Mouse (Mus musculus) ES-Bruce4 (cell line): ENCODE data around the gene Olfr1497. TPM values are rescaled to one million over a fixed set of nuclear protein-coding genes. Genes with fewer than 3 reads are reported as not detected.
"Not testable (repeated sequence)": the region's sequence is repeated elsewhere in the genome, so short reads cannot be mapped to it uniquely, and the experiment has no call there.

Experiments
- H3K27ac ChIP-seq: 2 replicates; pipeline ENCODE4 v1.5.1; 2012; ENCODE audit warnings: low read length, inconsistent platforms; ENCODE audit not compliant: insufficient read depth
- H3K27me3 ChIP-seq: 2 replicates; pipeline ENCODE4 v1.6.1; 2012; ENCODE audit warnings: mild to moderate bottlenecking, low read length, inconsistent platforms; ENCODE audit not compliant: control insufficient read depth, poor library complexity, insufficient read depth, severe bottlenecking
- H3K36me3 ChIP-seq: 2 replicates; pipeline ENCODE4 v1.6.1; 2012; ENCODE audit warnings: inconsistent platforms, mild to moderate bottlenecking, low read length, moderate library complexity; ENCODE audit not compliant: control insufficient read depth, poor library complexity, insufficient read depth, severe bottlenecking
- H3K4me1 ChIP-seq: one replicate; pipeline ENCODE4 v1.8.1; 2011; ENCODE audit warnings: low read length; ENCODE audit not compliant: control insufficient read depth, insufficient read depth
- H3K4me3 ChIP-seq: 2 replicates; pipeline ENCODE4 v1.5.1; 2011; ENCODE audit warnings: low read depth, mild to moderate bottlenecking, low read length
- H3K9ac ChIP-seq: 2 replicates; pipeline ENCODE4 v1.6.1; 2012; ENCODE audit warnings: low read depth, mild to moderate bottlenecking, inconsistent platforms; ENCODE audit not compliant: poor library complexity, severe bottlenecking
- H3K9me3 ChIP-seq: replicated peaks from 2 replicates; pipeline ENCODE4 v1.6.1; 2012; ENCODE audit warnings: mild to moderate bottlenecking, low read length, inconsistent platforms; ENCODE audit not compliant: control insufficient read depth, poor library complexity, insufficient read depth, severe bottlenecking
- CTCF ChIP-seq: IDR thresholded peaks from one replicate; pipeline ENCODE4 v1.8.1; 2011; ENCODE audit warnings: low read depth, low read length
- EP300 ChIP-seq: IDR thresholded peaks from 2 replicates; pipeline ENCODE4 v1.6.1; 2011; ENCODE audit warnings: low read depth, low read length; ENCODE audit not compliant: insufficient read depth
- POLR2A ChIP-seq: IDR thresholded peaks from one replicate; pipeline ENCODE4 v1.8.1; 2011; ENCODE audit warnings: low read length; ENCODE audit not compliant: insufficient read depth
- polyA plus RNA-seq: library from polyadenylated mRNA; stranded (reverse); fragments of >200 nt; gene quantifications from 2 replicates; pipeline ENCODE4 v1.2.4, GENCODE M21; 2011; ENCODE audit warnings: low read depth; ENCODE audit not compliant: missing spikeins, insufficient read depth, insufficient read length

Olfr1497 gene
- polyA plus RNA-seq, result not detected in 2 replicates

- Histone ChIP-seq H3K27me3 (no peaks in the 10 kb centered on the region), H3K27ac (no peak within 1 kb of the TSS), H3K9ac (no peak within 1 kb of the TSS), H3K36me3 (no peaks in the 10 kb centered on the region), H3K4me1 (no peaks in the 10 kb centered on the region), H3K9me3 (no peaks in the 10 kb centered on the region), H3K4me3 (no peak within 1 kb of the TSS)
- TF ChIP-seq POLR2A, result no peak
- TF ChIP-seq EP300, result no peak
- TF ChIP-seq CTCF, result no peak
These were observed at the start of gene Olfr1497 for GRCm38 (mm10) chr19:13798102-13798501. Olfr1497 (minus strand) TSS chr19:13798202.

GRCm38 (mm10) chr19:13830388-13830787 lies 32.4 kb upstream of the Olfr1497 start, which contains the start of gene Olfr1500:
Olfr1500 (minus strand) TSS chr19:13830488.
- Histone ChIP-seq H3K27ac (no peak within 1 kb of the TSS), H3K4me3 (no peak within 1 kb of the TSS), H3K36me3 (no peaks in the 10 kb centered on the region), H3K9ac (no peak within 1 kb of the TSS), H3K4me1 (no peaks in the 10 kb centered on the region), H3K9me3 (no peaks in the 10 kb centered on the region), H3K27me3 (no peaks in the 10 kb centered on the region)
- TF ChIP-seq EP300 (no peak), CTCF (no peak), POLR2A (no peak)

- no peak for TF ChIP-seq CTCF
- Histone ChIP-seq H3K9me3 (no peaks in the 10 kb centered on the region), H3K36me3 (no peaks in the 10 kb centered on the region), H3K4me3 (no peak overlapping the region), H3K27me3 (no peaks in the 10 kb centered on the region), H3K4me1 (no peaks in the 10 kb centered on the region), H3K27ac (no peak overlapping the region), H3K9ac (no peak overlapping the region)
These were observed 30.4 kb upstream of the Olfr1497 start for GRCm38 (mm10) chr19:13828447-13828846.

GRCm38 (mm10) chr19:13820847-13821246 lies 22.8 kb upstream of the Olfr1497 start:
- no peak overlapping the region for H3K9ac ChIP-seq
- H3K9me3 ChIP-seq, result no peaks in the 10 kb centered on the region
- TF ChIP-seq EP300, result no peak
- no peak for TF ChIP-seq POLR2A
- no peak for TF ChIP-seq CTCF
- H3K27me3 ChIP-seq, result no peaks in the 10 kb centered on the region
- no peaks in the 10 kb centered on the region for H3K36me3 ChIP-seq
- H3K4me1 ChIP-seq, result no peaks in the 10 kb centered on the region
- H3K4me3 ChIP-seq, result no peak overlapping the region
- no peak overlapping the region for H3K27ac ChIP-seq

- no peak for TF ChIP-seq POLR2A
- TF ChIP-seq EP300, result no peak
- TF ChIP-seq CTCF, result no peak
- H3K9ac ChIP-seq, result no peak within 1 kb of the TSS
These were observed 21.3 kb upstream of the Olfr1497 start, which contains the start of gene Olfr1499 for GRCm38 (mm10) chr19:13819347-13819746. Olfr1499 (minus strand) TSS chr19:13819447.

GRCm38 (mm10) chr19:13818827-13819226 lies 20.8 kb upstream of the Olfr1497 start:
- Histone ChIP-seq H3K36me3 (no peaks in the 10 kb centered on the region), H3K4me1 (no peaks in the 10 kb centered on the region), H3K9ac (no peak overlapping the region), H3K9me3 (no peaks in the 10 kb centered on the region), H3K4me3 (no peak overlapping the region), H3K27me3 (no peaks in the 10 kb centered on the region), H3K27ac (no peak overlapping the region)
- no peak for TF ChIP-seq POLR2A
- TF ChIP-seq EP300, result no peak
- TF ChIP-seq CTCF, result no peak

More at GRCm38 (mm10) chr19:13819347-13819746, 21.3 kb upstream of the Olfr1497 start, which contains the start of gene Olfr1499:
- no peaks in the 10 kb centered on the region for H3K27me3 ChIP-seq
- H3K9me3 ChIP-seq, result no peaks in the 10 kb centered on the region
- H3K4me3 ChIP-seq, result no peak within 1 kb of the TSS
- H3K4me1 ChIP-seq, result no peaks in the 10 kb centered on the region
- H3K36me3 ChIP-seq, result no peaks in the 10 kb centered on the region
- H3K27ac ChIP-seq, result no peak within 1 kb of the TSS

- peaks cover 7% of the 10 kb centered on the region for H3K9me3 ChIP-seq
- H3K9ac ChIP-seq, result no peak overlapping the region
- no peaks in the 10 kb centered on the region for H3K4me1 ChIP-seq
- H3K27ac ChIP-seq, result no peak overlapping the region
- no peaks in the 10 kb centered on the region for H3K36me3 ChIP-seq
- H3K4me3 ChIP-seq, result no peak overlapping the region
- TF ChIP-seq EP300 (no peak), POLR2A (no peak), CTCF (peak; percentile 62)
- no peaks in the 10 kb centered on the region for H3K27me3 ChIP-seq
These were observed 14.8 kb upstream of the Olfr1497 start for GRCm38 (mm10) chr19:13812823-13813222.

GRCm38 (mm10) chr19:13805486-13805885 lies 7.5 kb upstream of the Olfr1497 start:
- not testable (repeated sequence) for H3K27me3 ChIP-seq, H3K27ac ChIP-seq, H3K9ac ChIP-seq, H3K36me3 ChIP-seq, H3K4me1 ChIP-seq, H3K4me3 ChIP-seq
- H3K9me3 ChIP-seq, result peaks cover 20% of the 10 kb centered on the region
